Mouse (Mus musculus): ENCODE measurements around the gene Slc27a2. TPM values are rescaled to one million over a fixed set of nuclear protein-coding genes. Genes with fewer than 3 reads are reported as not detected.

The Slc27a2 gene
- polyA plus RNA-seq, 1 experiment from 2014 or later: 80.9 TPM

DNA sequence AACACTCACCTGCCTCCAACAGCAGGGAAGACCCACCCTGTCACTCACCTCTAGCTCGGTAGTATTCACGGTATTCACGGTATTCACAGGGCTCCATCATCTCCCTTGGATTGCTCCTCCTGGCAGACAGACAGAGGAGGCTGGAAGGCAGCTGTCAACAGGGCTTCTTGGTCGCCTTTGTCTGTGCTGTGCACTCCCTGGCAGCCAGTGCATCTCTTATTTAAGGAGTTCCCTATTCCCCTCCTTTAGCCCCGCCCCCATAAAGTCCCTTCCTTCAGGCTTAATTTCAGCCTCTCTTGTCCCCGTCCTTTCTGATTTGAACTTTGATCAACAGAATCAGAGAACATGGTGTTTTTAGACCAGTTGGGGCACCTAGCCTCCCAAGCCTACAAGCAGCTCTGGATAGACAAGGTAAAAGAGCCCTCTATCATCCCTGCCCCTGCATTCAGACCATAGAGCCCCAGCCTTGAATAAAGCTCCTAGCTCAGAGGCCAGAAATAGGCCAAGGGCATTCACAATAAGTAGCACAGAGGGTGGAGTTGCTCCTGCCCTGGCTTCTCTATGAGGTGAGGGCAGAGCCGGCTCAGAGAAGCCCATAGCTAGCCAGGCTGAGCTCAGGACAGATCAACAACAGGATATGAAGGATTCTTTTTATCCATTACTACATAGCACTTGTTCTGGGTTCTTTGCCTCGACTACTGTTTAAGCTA is 66.4 kb downstream of the Slc27a2 start:
- WGBS: 28% methylated on average over 8 of the region's 8 CpGs
- Histone ChIP-seq H3K9ac (replicated peaks; ENCODE audit: low read length) (no peak overlapping the region; the same call in 1 of the 2 replicates), H3K4me2 (replicated peaks; ENCODE audit: low read depth, low read length) (no peak overlapping the region), H3K27ac (ENCODE audit: low read length) (no peak overlapping the region), H3K9me3 (ENCODE audit: low read length) (no peaks in the 10 kb centered on the region), H3K4me3 (ENCODE audit: low read length) (peak overlapping the region; percentile 14; the same call in 1 of the 2 replicates), H3K27me3 (ENCODE audit: insufficient read depth, low read length) (no peaks in the 10 kb centered on the region), H3K4me1 (ENCODE audit: insufficient read depth, low read length) (peaks cover 1% of the 10 kb centered on the region; the same call in 1 of the 2 replicates), H3K36me3 (ENCODE audit: insufficient read depth, low read length) (no peaks in the 10 kb centered on the region)
- ATAC-seq (ENCODE audit: low FRiP score, low TSS enrichment): peak; percentile 33; the same call in 1 of the 2 replicates

DNA sequence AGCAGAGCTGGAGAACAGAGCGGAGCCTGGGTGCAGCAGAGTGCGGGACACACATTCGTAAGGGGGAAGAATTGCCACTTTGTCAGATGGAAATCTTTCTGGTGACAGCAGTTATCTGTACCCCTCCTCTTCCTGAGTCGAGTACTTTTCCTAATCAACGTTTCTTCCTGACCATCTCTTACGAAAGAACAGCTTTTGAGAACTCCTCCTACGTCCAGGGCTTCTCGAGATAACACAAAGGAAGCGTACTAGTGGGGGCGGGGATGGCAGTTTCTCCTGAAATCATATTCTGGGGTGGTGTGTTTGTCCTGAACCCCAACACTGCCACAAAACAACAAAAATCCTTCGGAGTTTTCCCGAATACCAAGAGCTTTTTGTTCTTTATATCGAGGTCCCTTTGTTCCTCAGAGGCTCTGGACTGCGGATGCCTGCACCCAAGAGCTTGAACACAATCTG is 67.1 kb downstream of the Slc27a2 start, which contains the start of gene Hdc:
Gene Hdc, minus strand, starts transcription at position 51 of the 456 bp plus-strand sequence.
- 73% methylated on average over 14 of the region's 14 CpGs for WGBS
- ATAC-seq (ENCODE audit: low FRiP score, low TSS enrichment): no peak
- Histone ChIP-seq H3K9me3 (ENCODE audit: low read length) (no peaks in the 10 kb centered on the region), H3K9ac (replicated peaks; ENCODE audit: low read length) (no peak within 1 kb of the TSS; the same call in 1 of the 2 replicates), H3K36me3 (ENCODE audit: insufficient read depth, low read length) (no peaks in the 10 kb centered on the region), H3K4me3 (ENCODE audit: low read length) (peak within 1 kb of the TSS; percentile 14; the same call in 1 of the 2 replicates), H3K27ac (ENCODE audit: low read length) (no peak within 1 kb of the TSS), H3K4me1 (ENCODE audit: insufficient read depth, low read length) (peaks cover 6% of the 10 kb centered on the region; the same call in 1 of the 2 replicates), H3K4me2 (replicated peaks; ENCODE audit: low read depth, low read length) (no peak within 1 kb of the TSS), H3K27me3 (ENCODE audit: insufficient read depth, low read length) (no peaks in the 10 kb centered on the region)

DNA sequence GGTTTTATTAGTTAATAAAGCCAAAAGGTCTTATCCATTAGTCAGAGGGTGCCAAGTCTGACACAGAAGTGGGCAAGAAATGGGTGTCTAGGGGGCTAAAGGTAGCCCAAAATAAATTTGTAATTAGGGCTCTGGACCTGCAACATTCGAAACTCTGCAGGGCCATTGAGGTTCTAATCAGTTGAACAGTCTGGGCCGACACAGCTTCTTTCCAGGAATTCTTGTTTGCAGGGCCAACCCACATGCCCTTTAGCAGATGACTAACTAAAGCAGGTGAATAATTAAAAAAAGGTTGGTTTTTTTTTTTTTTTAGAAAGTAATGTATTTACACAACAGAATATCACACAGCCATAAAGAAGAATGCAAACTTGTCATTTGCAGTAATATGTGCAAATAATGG is 70.2 kb downstream of the Slc27a2 start:
- no peak overlapping the region for H3K9ac ChIP-seq (replicated peaks; ENCODE audit: low read length)
- peaks cover 6% of the 10 kb centered on the region; the same call in 1 of the 2 replicates for H3K4me1 ChIP-seq (ENCODE audit: insufficient read depth, low read length)
- H3K27ac ChIP-seq (ENCODE audit: low read length): no peak overlapping the region
- H3K4me3 ChIP-seq (ENCODE audit: low read length): no peak overlapping the region
- H3K9me3 ChIP-seq (ENCODE audit: low read length): no peaks in the 10 kb centered on the region
- 65% methylated on average over 2 of the region's 2 CpGs for WGBS
- no peak for ATAC-seq (ENCODE audit: low FRiP score, low TSS enrichment)
- 0 out of 2 replicates have a peak, but pooled peaks cover 4% of the 10 kb centered on the region for H3K36me3 ChIP-seq (ENCODE audit: insufficient read depth, low read length)
- no peak overlapping the region for H3K4me2 ChIP-seq (replicated peaks; ENCODE audit: low read depth, low read length)
- H3K27me3 ChIP-seq (ENCODE audit: insufficient read depth, low read length): no peaks in the 10 kb centered on the region

DNA sequence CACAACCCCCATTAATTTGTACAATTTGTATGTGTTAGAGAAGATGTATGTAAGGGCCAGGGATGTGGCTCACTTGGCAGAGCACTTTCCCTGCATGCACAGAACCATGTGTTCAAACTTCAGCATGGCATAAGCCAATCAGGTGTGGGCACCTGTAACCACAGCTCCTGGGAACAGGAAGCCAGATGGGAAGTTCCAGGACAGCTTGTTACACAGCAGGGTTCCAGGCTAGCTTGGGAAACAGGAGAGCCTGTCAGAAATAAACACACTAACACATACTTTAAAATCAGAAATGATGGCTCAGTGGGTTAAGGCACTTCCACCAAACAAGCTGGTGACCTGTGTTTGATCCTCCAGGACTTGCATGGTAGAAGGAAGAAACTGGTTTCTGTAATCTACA is 70.9 kb downstream of the Slc27a2 start:
- Histone ChIP-seq H3K4me2 (replicated peaks; ENCODE audit: low read depth, low read length) (no peak overlapping the region), H3K27me3 (ENCODE audit: insufficient read depth, low read length) (no peaks in the 10 kb centered on the region), H3K4me3 (ENCODE audit: low read length) (no peak overlapping the region), H3K36me3 (ENCODE audit: insufficient read depth, low read length) (0 out of 2 replicates have a peak, but pooled peaks cover 8% of the 10 kb centered on the region), H3K9ac (replicated peaks; ENCODE audit: low read length) (no peak overlapping the region), H3K27ac (ENCODE audit: low read length) (no peak overlapping the region), H3K9me3 (ENCODE audit: low read length) (no peaks in the 10 kb centered on the region), H3K4me1 (ENCODE audit: insufficient read depth, low read length) (peaks cover 6% of the 10 kb centered on the region; the same call in 1 of the 2 replicates)
- no peak for ATAC-seq (ENCODE audit: low FRiP score, low TSS enrichment)

DNA sequence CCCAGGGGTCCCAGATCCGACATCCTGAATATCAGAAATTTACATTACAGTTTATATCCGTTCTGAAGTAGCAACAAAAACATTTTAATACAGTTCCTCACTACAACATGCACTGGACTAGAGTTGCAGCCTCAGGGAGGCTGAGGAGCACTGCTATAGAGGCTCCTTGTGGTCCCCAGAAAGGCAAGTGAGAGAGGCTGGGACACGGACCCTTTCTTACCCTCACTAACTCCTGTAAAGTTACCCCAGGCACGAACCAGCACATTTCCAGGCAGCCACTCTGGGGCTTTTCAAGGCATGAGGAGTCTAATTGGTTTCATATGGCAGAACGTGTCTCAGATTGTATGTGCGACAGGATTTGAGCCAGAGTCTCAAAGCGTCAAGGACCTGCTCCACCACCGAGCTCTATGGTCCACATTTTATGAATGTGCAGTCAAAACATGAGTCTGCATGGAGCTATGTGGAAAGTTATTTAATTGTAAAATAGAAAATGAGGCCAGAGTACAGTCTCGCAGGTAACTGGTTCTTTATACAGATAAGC is 76.3 kb downstream of the Slc27a2 start:
- Histone ChIP-seq H3K9ac (replicated peaks; ENCODE audit: low read length) (no peak overlapping the region), H3K36me3 (ENCODE audit: insufficient read depth, low read length) (peaks cover 15% of the 10 kb centered on the region), H3K4me2 (replicated peaks; ENCODE audit: low read depth, low read length) (no peak overlapping the region), H3K27ac (ENCODE audit: low read length) (no peak overlapping the region), H3K4me1 (ENCODE audit: insufficient read depth, low read length) (peaks cover 6% of the 10 kb centered on the region; the same call in 1 of the 2 replicates), H3K9me3 (ENCODE audit: low read length) (no peaks in the 10 kb centered on the region), H3K4me3 (ENCODE audit: low read length) (no peak overlapping the region), H3K27me3 (ENCODE audit: insufficient read depth, low read length) (no peaks in the 10 kb centered on the region)
- no peak for ATAC-seq (ENCODE audit: low FRiP score, low TSS enrichment)
- 88% methylated on average over 9 of the region's 9 CpGs for WGBS

DNA sequence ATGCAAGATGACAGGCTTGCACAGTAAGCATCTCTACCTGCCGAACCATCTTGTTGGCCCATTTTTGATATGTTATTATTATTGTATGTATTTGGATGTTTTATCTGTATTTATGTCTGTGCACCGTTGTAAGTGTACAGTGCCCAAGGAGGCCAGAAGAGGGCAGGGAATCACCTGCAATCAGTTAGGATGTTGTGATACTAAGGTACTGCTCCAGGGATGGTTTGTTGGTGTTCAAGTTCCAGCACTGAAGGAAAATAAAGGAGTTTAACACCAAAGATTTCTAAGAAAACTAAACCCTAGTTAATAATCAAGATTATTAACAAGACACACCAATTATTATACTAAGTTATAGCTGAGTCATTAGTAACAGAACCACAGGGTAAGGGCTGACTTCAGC is 81.0 kb downstream of the Slc27a2 start:
- Histone ChIP-seq H3K4me2 (replicated peaks; ENCODE audit: low read depth, low read length) (no peak overlapping the region), H3K9ac (replicated peaks; ENCODE audit: low read length) (no peak overlapping the region), H3K4me1 (ENCODE audit: insufficient read depth, low read length) (no peaks in the 10 kb centered on the region), H3K36me3 (ENCODE audit: insufficient read depth, low read length) (peaks cover 13% of the 10 kb centered on the region), H3K27me3 (ENCODE audit: insufficient read depth, low read length) (no peaks in the 10 kb centered on the region), H3K9me3 (ENCODE audit: low read length) (no peaks in the 10 kb centered on the region), H3K27ac (ENCODE audit: low read length) (no peak overlapping the region), H3K4me3 (ENCODE audit: low read length) (no peak overlapping the region)
- ATAC-seq (ENCODE audit: low FRiP score, low TSS enrichment): peak; percentile 61; the same call in 1 of the 2 replicates
- WGBS: 81% methylated on average over 2 of the region's 2 CpGs

DNA sequence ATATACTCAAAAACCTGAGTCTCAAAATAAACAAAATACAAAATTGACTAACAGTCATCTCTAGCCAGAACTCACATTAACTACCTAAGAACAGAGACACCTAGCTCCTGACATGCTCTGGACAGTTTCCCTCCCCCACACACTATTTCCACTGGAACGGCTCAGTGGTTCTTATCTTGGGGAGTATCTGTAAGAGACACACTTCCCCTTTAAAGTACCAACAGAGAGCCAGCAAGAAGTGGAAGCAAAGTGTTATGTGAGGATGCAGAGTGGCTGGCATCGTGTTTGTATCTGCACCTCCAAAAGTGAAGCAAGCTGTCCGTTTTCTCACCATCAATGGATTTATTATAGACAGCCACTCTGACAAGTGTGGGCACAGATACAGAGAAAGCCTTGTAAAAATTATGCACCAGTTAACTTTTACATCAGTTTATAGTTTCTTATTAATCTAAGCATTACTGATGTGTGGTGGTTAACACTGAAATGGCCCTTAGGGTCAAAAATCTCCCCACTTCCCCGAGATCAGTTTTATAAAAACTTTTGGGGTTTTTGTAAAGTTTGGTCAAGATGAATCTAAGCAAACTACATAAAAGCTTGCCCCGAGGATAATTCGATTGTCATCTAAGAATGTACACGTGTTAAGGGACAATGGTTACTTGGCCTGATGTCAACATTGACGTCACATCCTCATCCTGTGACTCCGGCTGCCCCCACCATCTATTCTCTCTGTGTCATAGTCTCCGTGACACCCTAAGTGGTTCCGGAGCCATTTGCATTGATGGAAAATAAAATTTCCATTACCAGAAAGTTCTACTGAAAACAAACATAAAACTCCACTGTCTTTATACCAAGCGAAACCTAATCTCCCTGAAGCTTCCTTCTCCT is 84.0 kb downstream of the Slc27a2 start:
- no peak overlapping the region for H3K4me3 ChIP-seq (ENCODE audit: low read length)
- WGBS: 61% methylated on average over 12 of the region's 12 CpGs

More for the DNA sequence above, 84.0 kb downstream of the Slc27a2 start:
- Histone ChIP-seq H3K9me3 (ENCODE audit: low read length) (peaks cover 5% of the 10 kb centered on the region), H3K4me2 (replicated peaks; ENCODE audit: low read depth, low read length) (no peak overlapping the region), H3K36me3 (ENCODE audit: insufficient read depth, low read length) (peaks cover 30% of the 10 kb centered on the region), H3K27me3 (ENCODE audit: insufficient read depth, low read length) (no peaks in the 10 kb centered on the region), H3K9ac (replicated peaks; ENCODE audit: low read length) (no peak overlapping the region), H3K27ac (ENCODE audit: low read length) (no peak overlapping the region; the same call in 1 of the 2 replicates), H3K4me1 (ENCODE audit: insufficient read depth, low read length) (no peaks in the 10 kb centered on the region)
- ATAC-seq (ENCODE audit: low FRiP score, low TSS enrichment): peak; percentile 65; the same call in 1 of the 2 replicates

Other genes starting within 250 kb of the Slc27a2 start
- gene Atp8b4, start 51.7 kb upstream of the Slc27a2 start, polyA plus RNA-seq (2015; fragmentation: Nextera tagmentation; extraction: Ambion mirVana): 0.18 and 0.21 TPM in 2 replicates
- 126 and 129 TPM in 2 replicates for gene Hdc, start 66.9 kb downstream of the Slc27a2 start, polyA plus RNA-seq (2015; fragmentation: Nextera tagmentation; extraction: Ambion mirVana)
- gene Gabpb1, start 123.9 kb downstream of the Slc27a2 start, polyA plus RNA-seq (2015; fragmentation: Nextera tagmentation; extraction: Ambion mirVana): 58.4 and 59.3 TPM in 2 replicates
- 48.9 and 50.7 TPM in 2 replicates for gene Usp8, start 154.9 kb downstream of the Slc27a2 start, polyA plus RNA-seq (2015; fragmentation: Nextera tagmentation; extraction: Ambion mirVana)
- 1.6 and 1.9 TPM in 2 replicates for gene Usp50, start 231.1 kb downstream of the Slc27a2 start, polyA plus RNA-seq (2015; fragmentation: Nextera tagmentation; extraction: Ambion mirVana)

Measured in kidney, embryonic 16.5 days (tissue).